Mouse (Mus musculus) olfactory bulb, adult 2 months (tissue): ENCODE results near the gene Pdzrn4. TPM values are rescaled to one million over a fixed set of nuclear protein-coding genes. Genes with fewer than 3 reads are reported as not detected.

ENCODE experiments used
- H3K27ac ChIP-seq: fragments of 200-500 bp; 2 replicates; pipeline ENCODE4 v1.5.1; 2012; ENCODE audit warnings: low read depth, low read length; ENCODE audit not compliant: insufficient read depth
- H3K4me1 ChIP-seq: fragments of 200-500 bp; 2 replicates; pipeline ENCODE4 v1.6.1; 2012; ENCODE audit warnings: low read length; ENCODE audit not compliant: control insufficient read depth, insufficient read depth
- H3K4me3 ChIP-seq: fragments of 200-500 bp; 2 replicates; pipeline ENCODE4 v1.5.1; 2012; ENCODE audit warnings: mild to moderate bottlenecking, low read depth, low read length, moderate library complexity; ENCODE audit not compliant: insufficient read depth
- CTCF ChIP-seq: fragments of 200-500 bp; IDR thresholded peaks from 2 replicates; pipeline ENCODE4 v1.5.1; 2012; ENCODE audit warnings: low read depth, mild to moderate bottlenecking, low read length, moderate library complexity; ENCODE audit not compliant: insufficient read depth
- POLR2A ChIP-seq: fragments of 200-500 bp; IDR thresholded peaks from 2 replicates; pipeline ENCODE4 v1.6.1; 2012; ENCODE audit warnings: mild to moderate bottlenecking, low read depth, low read length, moderate library complexity; ENCODE audit not compliant: insufficient read depth
- WGBS: fragments of 180-500 bp; shearing (Covaris S2); methylation state at CpG from one replicate; pipeline ENCODE4 v1.1.7; 2018; 5-methylcytosine and 5-hydroxymethylcytosine counted together
- polyA plus RNA-seq: library from polyadenylated mRNA; stranded (reverse); fragments of >200 nt; gene quantifications from 2 replicates; pipeline ENCODE4 v1.2.4, GENCODE M21; 2012; ENCODE audit warnings: low replicate concordance; ENCODE audit not compliant: missing spikeins, insufficient read depth, insufficient read length

Pdzrn4 gene
- polyA plus RNA-seq, 1 experiment = not detected

GRCm38 (mm10) chr15:92452620-92453019 lies 55.9 kb downstream of the Pdzrn4 start:
- no peak for TF ChIP-seq CTCF
- no peak for TF ChIP-seq POLR2A
- no peak overlapping the region for H3K4me3 ChIP-seq
- H3K27ac ChIP-seq = no peak overlapping the region
- whole genome bisulfite sequencing = 95% methylated on average over 7 of the region's 7 CpGs
- H3K4me1 ChIP-seq = no peaks in the 10 kb centered on the region

DNA sequence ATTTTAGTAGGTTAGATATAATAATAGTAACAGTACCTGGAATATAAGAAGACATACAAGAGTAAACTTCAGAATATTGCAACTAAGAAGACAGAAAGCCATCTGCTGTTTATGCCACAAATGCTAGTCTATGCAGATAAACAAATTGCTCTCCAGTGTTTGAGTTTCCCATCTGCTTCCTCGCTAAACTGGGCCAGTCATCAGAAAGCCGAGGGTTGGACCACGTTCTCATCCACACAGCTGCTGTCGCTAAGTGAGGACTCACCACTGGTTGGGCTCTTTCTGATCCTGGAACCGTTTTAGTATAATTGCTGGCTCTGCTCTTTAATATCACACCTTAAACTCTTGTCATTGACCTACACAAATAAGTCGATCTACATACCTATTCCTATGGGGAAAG lies 85.5 kb downstream of the Pdzrn4 start:
- Histone ChIP-seq H3K27ac (no peak overlapping the region), H3K4me3 (no peak overlapping the region), H3K4me1 (no peaks in the 10 kb centered on the region)
- no peak for TF ChIP-seq POLR2A
- TF ChIP-seq CTCF = no peak
- 71% methylated on average over 6 of the region's 6 CpGs for WGBS

DNA sequence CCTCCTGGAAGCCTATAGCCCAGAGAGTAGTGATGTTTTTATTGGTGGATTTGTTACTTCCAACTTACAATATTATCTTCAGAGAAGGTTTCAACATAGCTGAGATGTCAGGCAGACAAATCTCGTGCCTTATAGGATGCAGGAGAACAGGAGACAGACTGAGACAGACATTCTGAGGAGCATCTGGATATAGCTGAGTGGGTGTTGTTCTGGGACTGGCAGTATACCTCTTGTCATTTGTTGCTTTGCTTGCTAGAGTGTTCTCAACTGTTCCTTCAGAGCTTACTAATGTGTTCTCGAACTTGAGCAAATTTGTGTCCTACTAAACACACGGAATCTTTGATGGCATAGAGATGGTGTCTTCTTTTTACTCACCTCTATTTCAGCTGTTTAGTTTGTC lies 94.7 kb downstream of the Pdzrn4 start:
- Histone ChIP-seq H3K4me1 (no peaks in the 10 kb centered on the region), H3K27ac (no peak overlapping the region), H3K4me3 (no peak overlapping the region)
- TF ChIP-seq POLR2A = no peak
- TF ChIP-seq CTCF = no peak
- 88% methylated on average over 3 of the region's 3 CpGs for WGBS

DNA sequence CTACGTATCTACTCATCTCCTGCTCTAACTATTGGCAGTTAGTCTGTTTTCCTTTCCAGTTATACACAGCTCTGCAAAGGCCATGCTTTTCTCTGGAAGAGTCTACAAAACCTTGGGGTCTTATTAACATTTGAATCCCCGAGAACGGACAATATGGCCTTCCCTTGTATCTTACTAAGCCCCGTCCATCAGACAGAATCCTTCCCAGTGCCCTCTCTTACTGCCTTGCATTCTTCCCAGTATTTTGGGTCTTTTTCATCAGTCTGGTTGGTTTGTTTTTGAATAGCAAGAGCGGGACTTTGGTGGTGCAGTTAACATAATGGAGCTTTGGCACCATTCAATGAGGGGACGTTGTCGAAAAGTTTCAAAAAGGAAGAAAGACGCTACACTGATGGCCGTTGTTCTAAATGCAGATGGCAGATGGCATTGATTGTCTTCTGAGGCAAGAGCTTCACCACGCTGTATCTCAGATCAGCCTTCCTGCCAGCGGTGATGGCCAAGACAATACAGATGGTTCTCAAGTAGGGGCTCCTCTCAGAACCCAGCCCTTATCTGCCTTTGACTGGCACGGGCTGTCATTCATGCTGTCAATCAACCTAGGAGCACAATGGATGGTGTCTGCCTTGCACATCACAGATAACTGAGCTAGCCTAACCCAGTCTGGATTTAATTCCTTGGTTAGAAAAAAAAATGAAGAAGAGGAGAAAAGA lies 98.9 kb downstream of the Pdzrn4 start:
- Histone ChIP-seq H3K4me1 (no peaks in the 10 kb centered on the region), H3K4me3 (no peak overlapping the region), H3K27ac (no peak overlapping the region)
- WGBS = 61% methylated on average over 12 of the region's 12 CpGs
- TF ChIP-seq CTCF = no peak
- TF ChIP-seq POLR2A = no peak

DNA sequence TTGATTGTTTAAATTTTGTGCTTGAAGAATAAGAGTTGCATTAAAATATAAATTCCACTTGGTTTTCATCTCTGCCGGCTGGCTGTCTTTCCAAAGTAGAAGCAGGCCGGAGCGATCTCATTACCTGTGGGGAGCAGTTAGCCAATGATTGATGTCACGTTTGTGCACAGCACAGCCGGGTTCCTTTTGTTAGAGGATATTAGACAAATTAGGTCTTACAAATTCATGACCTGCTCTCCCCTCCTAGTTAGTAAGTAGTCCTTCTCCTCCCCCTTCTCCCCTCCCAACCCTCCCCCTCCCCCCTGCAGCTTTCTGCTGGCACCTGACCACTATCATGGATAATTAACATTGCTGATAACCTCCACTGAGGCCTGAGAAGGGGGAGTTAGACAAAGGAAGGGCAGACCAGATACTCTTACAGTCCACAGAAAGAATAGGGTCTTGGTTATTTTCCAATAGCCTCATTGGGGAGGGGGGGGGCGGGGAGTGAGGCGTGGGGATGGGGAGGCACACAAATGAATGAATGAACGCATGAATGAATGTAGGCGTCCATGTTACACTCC lies 103.7 kb downstream of the Pdzrn4 start:
- Histone ChIP-seq H3K4me3 (no peak overlapping the region), H3K27ac (no peak overlapping the region), H3K4me1 (no peaks in the 10 kb centered on the region)
- 56% methylated on average over 9 of the region's 9 CpGs for WGBS
- TF ChIP-seq CTCF (no peak), POLR2A (no peak)

DNA sequence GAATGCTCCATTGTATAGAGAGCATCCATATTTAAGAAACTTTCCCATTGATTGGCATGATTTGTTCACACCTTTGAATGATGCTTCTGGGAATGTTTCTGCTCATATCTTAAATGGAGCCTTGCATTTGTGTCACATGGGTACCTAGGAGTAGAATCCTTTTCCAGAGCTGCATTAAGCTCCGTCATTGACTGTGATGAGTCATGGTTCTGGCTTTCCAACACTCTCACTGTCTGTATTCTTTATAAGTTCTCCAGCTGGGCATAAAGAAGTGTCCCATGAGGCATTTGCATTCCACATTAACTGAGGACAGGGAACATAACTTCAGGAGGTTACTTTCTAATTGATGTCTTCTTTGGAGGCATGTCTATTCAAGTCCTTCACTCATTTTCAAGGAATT lies 106.1 kb downstream of the Pdzrn4 start:
- Histone ChIP-seq H3K4me3 (no peak overlapping the region), H3K27ac (no peak overlapping the region), H3K4me1 (no peaks in the 10 kb centered on the region)
- TF ChIP-seq CTCF (no peak), POLR2A (no peak)
- 55% methylated on average over 1 of the region's 1 CpGs for WGBS

DNA sequence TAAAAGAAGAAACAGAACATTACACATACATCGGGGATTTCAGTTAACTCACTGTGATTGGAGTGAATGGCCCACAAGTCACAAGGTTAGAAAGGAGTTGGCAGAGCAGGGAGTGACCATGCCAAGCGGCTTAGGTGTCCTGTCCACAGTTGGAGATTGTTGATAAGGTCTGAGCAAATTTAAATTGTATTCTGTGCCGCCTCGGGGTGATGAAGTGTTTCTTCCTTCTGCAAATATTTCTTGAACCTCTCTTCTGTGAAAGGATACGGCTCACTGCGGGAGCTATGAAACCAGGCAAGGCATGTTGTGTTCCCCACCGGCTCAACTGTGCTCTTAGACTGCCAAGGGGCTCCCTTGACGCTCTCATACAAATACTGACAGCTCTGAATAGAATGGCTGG lies 112.7 kb downstream of the Pdzrn4 start:
- Histone ChIP-seq H3K27ac (no peak overlapping the region), H3K4me3 (no peak overlapping the region), H3K4me1 (no peaks in the 10 kb centered on the region)
- WGBS = 87% methylated on average over 8 of the region's 8 CpGs
- no peak for TF ChIP-seq CTCF
- TF ChIP-seq POLR2A = no peak

GRCm38 (mm10) chr15:92515651-92516050 lies 119.0 kb downstream of the Pdzrn4 start:
- no peaks in the 10 kb centered on the region for H3K4me1 ChIP-seq
- no peak overlapping the region for H3K4me3 ChIP-seq
- TF ChIP-seq CTCF (no peak), POLR2A (no peak)
- no peak overlapping the region for H3K27ac ChIP-seq
- 48% methylated on average over 1 of the region's 1 CpGs for WGBS

- no peak for TF ChIP-seq CTCF
- TF ChIP-seq POLR2A = no peak
- peaks cover 4% of the 10 kb centered on the region for H3K4me1 ChIP-seq
- no peak overlapping the region for H3K27ac ChIP-seq
- WGBS = 50% methylated on average over 19 of the region's 19 CpGs
- H3K4me3 ChIP-seq = no peak overlapping the region
Measured at GRCm38 (mm10) chr15:92520677-92521225, 124.1 kb downstream of the Pdzrn4 start.

DNA sequence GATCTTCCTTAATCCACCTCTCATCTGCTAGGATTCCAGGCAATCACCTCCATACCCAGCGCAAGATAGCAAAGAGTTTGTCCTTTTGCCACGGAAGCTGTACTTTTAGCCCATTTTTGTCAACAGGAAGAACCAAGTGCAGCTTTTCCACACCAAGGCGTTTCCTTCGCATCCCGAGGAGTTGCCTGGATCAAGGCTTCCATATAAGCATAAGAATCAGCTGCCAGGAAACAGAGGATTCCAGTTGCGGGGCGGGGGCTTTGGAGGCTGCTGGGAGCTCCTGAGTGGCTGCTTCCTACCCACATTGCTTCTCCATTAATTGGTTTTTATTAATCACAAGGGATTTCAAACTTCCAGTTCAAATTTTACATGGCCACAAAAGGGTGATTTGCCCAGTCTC lies 125.0 kb downstream of the Pdzrn4 start:
- H3K4me3 ChIP-seq = no peak overlapping the region
- peaks cover 4% of the 10 kb centered on the region for H3K4me1 ChIP-seq
- WGBS = 21% methylated on average over 7 of the region's 7 CpGs
- no peak for TF ChIP-seq CTCF
- no peak for TF ChIP-seq POLR2A
- no peak overlapping the region for H3K27ac ChIP-seq
